Mouse (Mus musculus) hindbrain, postnatal 0 days (tissue): ENCODE data around the gene Tmem270. TPM values are rescaled to one million over a fixed set of nuclear protein-coding genes. Genes with fewer than 3 reads are reported as not detected.

Experiments used
- ATAC-seq: fragments of 200-750 bp; cut with Nextera tagmentation; 2 replicates; pipeline ENCODE4 v1.8.0; 2017; ENCODE audit warnings: mild to moderate bottlenecking, moderate TSS enrichment, moderate library complexity
- DNase-seq: peaks from one replicate; pipeline ENCODE4 v3.0.0-alpha.2; 2015; ENCODE audit warnings: low spot score
- H3K27ac ChIP-seq: fragments of 300-500 bp; sonication (generic); 2 replicates; pipeline ENCODE4 v1.5.1; 2014; ENCODE audit warnings: mild to moderate bottlenecking
- H3K27me3 ChIP-seq: fragments of 300-500 bp; sonication (generic); 2 replicates; pipeline ENCODE4 v1.6.1; 2014; ENCODE audit warnings: low read length, mixed read lengths; ENCODE audit not compliant: insufficient read depth
- H3K36me3 ChIP-seq: fragments of 300-500 bp; sonication (generic); 2 replicates; pipeline ENCODE4 v1.6.1; 2014; ENCODE audit warnings: low read length, mixed read lengths; ENCODE audit not compliant: insufficient read depth
- H3K4me1 ChIP-seq: fragments of 300-500 bp; sonication (generic); 2 replicates; pipeline ENCODE4 v1.6.1; 2014; ENCODE audit warnings: antibody characterized with exemption, low read length, mixed read lengths; ENCODE audit not compliant: insufficient read depth
- H3K4me2 ChIP-seq: fragments of 300-500 bp; sonication (generic); 2 replicates; pipeline ENCODE4 v1.6.1; 2014; ENCODE audit warnings: low read depth, mild to moderate bottlenecking, low read length, moderate library complexity, mixed read lengths
- H3K4me3 ChIP-seq: fragments of 300-500 bp; sonication (generic); 2 replicates; pipeline ENCODE4 v1.5.1; 2014; ENCODE audit warnings: low read length
- H3K9ac ChIP-seq: fragments of 300-500 bp; sonication (generic); replicated peaks from 2 replicates; pipeline ENCODE4 v1.6.1; 2014; ENCODE audit warnings: mild to moderate bottlenecking, low read length, moderate library complexity, mixed read lengths
- H3K9me3 ChIP-seq: fragments of 300-500 bp; sonication (generic); 2 replicates; pipeline ENCODE4 v1.6.1; 2016; ENCODE audit warnings: low read length, mixed read lengths
- CTCF ChIP-seq: IDR thresholded peaks from 2 replicates; pipeline ENCODE4 v1.5.1; 2016; ENCODE audit warnings: antibody characterized with exemption, control low read depth, low read depth
- WGBS: fragments of 180-500 bp; shearing (Covaris S2); extraction: QIAGEN DNeasy Blood & Tissue Kit; methylation state at CpG from one replicate; pipeline ENCODE4 v1.1.7; 2014; 5-methylcytosine and 5-hydroxymethylcytosine counted together
- polyA plus RNA-seq: library from polyadenylated mRNA; unstranded; fragments of >200 nt; fragmentation: Nextera tagmentation; extraction: Ambion mirVana; gene quantifications from 2 replicates; pipeline ENCODE4 v1.2.1, GENCODE M21; 2015
- total RNA-seq: library from RNA; depleted of rRNA; stranded (reverse); fragments of >200 nt; gene quantifications from 2 replicates; pipeline ENCODE4 v1.2.3, GENCODE M21; 2014

Gene Tmem270
- total and polyA plus RNA-seq, 2 experiments from 2014 or later: not detected

DNA sequence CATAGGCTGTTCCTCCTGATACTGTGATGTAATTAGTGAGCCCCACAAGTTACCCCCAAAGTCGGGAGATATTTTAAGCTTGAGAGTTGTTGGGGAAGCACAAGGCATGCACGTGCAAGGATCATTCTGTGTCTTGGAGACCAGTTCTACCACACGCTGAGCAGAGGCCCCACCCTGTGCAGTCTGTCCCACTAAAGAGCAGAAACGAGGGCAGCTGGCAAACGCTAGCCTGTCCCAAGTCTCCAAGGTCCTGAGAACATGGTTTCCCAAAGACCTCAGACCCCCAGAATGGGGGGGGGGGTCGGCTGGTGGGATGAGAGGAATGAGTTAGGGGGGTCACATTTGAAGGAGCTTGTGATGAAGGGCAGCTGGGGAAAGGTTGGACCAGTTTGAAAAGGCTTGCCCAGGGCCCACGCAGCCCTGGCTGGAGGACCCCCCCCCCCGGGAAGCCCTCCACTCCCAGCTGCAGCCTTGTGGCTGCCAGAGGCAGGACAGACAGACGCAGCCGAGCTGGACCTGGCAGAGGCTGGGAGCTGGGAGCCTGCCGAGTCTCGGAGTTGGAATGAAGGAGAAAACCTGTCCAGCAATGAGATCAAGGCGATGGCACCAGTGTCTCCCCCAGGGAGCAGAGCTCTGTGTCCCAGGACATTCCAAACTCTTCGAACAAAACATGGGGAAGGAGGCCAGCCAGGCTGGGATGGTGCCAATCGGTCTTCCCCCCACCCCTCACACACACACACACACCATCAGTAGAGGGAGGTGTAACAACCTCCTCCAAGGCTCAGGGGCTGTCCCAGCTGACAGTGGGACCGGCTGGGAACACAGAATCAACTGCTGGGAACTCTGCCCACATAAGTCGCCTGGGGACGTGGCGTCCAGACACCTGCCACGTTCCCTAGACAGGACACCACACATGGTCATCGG, 32.3 kb downstream of the Tmem270 start:
- no peak overlapping the region for H3K9ac ChIP-seq
- H3K27ac ChIP-seq: peak overlapping the region; percentile 20; the same call in 1 of the 2 replicates
- TF ChIP-seq CTCF: peak; percentile 25; the same call in 1 of the 2 replicates
- no peak overlapping the region for H3K4me3 ChIP-seq
- no peaks in the 10 kb centered on the region for H3K36me3 ChIP-seq
- no peaks in the 10 kb centered on the region for H3K4me1 ChIP-seq
- peak; percentile 83 for DNase-seq
- WGBS: 34% methylated on average over 21 of the region's 21 CpGs
- no peaks in the 10 kb centered on the region for H3K9me3 ChIP-seq
- no peaks in the 10 kb centered on the region for H3K27me3 ChIP-seq
- no peak overlapping the region for H3K4me2 ChIP-seq
- ATAC-seq: peak; percentile 91

DNA sequence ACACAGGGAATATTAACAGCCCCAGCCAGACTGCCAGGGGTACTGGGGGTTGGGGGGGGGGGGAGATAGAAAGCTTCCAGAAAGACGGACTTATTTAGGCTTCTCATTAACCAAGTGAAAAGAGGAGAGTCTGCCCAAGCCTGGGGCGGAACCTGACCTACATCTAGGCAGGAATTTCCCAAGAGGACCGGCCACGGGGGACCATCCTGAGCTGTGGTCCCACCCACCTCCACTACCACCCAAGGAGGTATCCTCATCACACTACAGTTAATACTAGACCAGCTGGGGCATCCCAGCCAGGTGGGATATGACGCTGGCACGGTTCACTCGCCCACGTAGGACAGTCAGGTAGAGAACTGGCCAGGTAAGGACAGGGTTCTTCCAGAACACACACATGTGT, 33.5 kb downstream of the Tmem270 start:
- Histone ChIP-seq H3K9ac (no peak overlapping the region), H3K4me2 (no peak overlapping the region), H3K4me1 (no peaks in the 10 kb centered on the region), H3K27ac (no peak overlapping the region), H3K36me3 (no peaks in the 10 kb centered on the region), H3K9me3 (no peaks in the 10 kb centered on the region), H3K4me3 (no peak overlapping the region), H3K27me3 (no peaks in the 10 kb centered on the region)
- no peak for DNase-seq
- no peak for TF ChIP-seq CTCF
- WGBS: 84% methylated on average over 8 of the region's 8 CpGs
- no peak for ATAC-seq

DNA sequence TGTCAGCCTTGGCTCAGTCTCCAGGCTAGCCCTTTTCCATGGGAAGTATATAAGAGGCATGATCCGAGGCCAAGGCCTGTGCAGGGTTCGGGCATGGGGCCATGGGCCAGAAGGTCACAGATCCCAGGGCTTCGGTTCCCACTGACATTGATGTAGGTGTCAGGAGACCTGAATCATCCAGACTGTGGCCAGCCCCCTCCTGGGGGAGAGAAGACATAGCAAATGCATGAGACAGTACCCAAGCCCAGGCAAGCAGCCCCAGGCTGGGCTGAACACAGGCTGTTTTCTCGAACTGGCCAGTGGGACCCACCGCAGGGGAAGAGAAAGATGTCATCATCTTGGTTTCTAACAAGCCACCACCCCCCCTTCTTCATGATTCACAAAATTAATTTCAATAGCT, 33.9 kb downstream of the Tmem270 start:
- Histone ChIP-seq H3K27ac (no peak overlapping the region), H3K4me3 (no peak overlapping the region), H3K4me2 (no peak overlapping the region), H3K27me3 (no peaks in the 10 kb centered on the region), H3K36me3 (no peaks in the 10 kb centered on the region), H3K4me1 (no peaks in the 10 kb centered on the region), H3K9ac (no peak overlapping the region), H3K9me3 (no peaks in the 10 kb centered on the region)
- 0 out of 2 replicates have a peak, but pooled peaks have one; percentile 12 for TF ChIP-seq CTCF
- 56% methylated on average over 5 of the region's 5 CpGs for WGBS
- DNase-seq: no peak
- ATAC-seq: no peak

DNA sequence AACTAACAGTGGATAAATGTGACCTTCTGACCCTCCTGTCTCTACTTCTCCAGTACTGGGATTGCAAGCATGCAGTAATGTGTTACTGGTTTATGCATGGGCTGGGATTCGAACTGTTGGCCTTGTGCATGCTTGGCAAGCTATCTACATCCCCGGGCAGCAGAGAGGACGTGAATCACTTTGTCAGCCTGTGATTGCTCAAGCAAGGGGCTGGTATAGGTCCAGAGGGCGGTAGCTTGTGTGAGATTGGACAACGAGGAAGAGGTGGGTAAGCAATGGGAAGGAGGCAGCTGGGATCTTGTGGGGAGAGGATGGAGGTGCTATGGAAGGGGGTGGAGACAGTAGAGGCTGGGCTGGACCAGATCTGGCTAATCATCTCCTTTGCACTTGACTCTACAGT, 38.0 kb downstream of the Tmem270 start:
- no peak for TF ChIP-seq CTCF
- ATAC-seq: no peak

DNA sequence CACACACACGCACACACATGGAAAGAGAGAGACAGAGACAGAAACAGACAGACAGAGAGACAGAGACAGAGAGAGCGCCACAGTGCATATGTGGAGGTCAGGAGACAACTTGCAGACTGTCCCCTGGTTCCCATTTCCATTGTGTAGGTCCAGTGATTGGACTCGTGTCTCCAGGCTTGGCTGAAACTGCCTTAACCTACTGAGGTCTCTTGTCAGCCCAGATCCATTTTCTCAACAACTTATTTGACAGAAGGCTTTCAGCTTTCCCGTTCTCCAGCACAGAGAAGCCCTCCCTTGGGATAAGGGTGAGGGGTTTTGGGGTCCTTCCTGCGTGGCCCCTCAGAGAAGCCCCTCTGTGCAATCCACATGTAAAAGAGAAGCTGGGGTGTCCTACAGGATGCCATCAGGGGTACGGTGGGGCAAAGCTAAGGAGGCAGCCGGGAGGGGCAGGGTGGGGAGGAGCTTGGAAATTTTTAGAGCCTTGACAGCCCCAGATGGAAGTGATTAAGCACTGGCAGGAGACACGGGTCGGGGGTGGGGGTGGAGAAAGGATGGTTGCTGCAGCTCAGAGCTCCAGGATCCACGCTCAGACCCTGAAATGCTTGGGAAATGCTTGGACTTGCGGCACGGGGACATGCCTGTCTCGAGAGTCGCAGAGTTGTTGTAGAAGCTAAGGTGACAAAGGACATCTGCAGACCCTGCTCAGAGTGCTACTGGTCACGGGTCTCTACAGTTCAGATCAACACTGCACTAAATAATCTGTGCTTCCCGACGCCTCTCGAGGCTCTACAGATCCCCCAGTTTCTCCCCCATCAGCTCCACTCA, 39.0 kb downstream of the Tmem270 start:
- H3K27me3 ChIP-seq: no peaks in the 10 kb centered on the region
- no peak for ATAC-seq
- no peak for TF ChIP-seq CTCF
- no peaks in the 10 kb centered on the region for H3K36me3 ChIP-seq
- no peak for DNase-seq
- WGBS: 55% methylated on average over 18 of the region's 18 CpGs
- no peak overlapping the region for H3K4me3 ChIP-seq
- H3K27ac ChIP-seq: no peak overlapping the region
- no peak overlapping the region for H3K9ac ChIP-seq
- no peak overlapping the region for H3K4me2 ChIP-seq
- H3K9me3 ChIP-seq: no peaks in the 10 kb centered on the region
- H3K4me1 ChIP-seq: no peaks in the 10 kb centered on the region; the same call in 1 of the 2 replicates

More for the DNA sequence above, 38.0 kb downstream of the Tmem270 start:
- Histone ChIP-seq H3K9ac (no peak overlapping the region), H3K27me3 (no peaks in the 10 kb centered on the region), H3K9me3 (no peaks in the 10 kb centered on the region), H3K27ac (no peak overlapping the region), H3K4me1 (no peaks in the 10 kb centered on the region; the same call in 1 of the 2 replicates), H3K36me3 (no peaks in the 10 kb centered on the region), H3K4me2 (no peak overlapping the region), H3K4me3 (no peak overlapping the region)
- DNase-seq: no peak
- 78% methylated on average over 5 of the region's 5 CpGs for WGBS

DNA sequence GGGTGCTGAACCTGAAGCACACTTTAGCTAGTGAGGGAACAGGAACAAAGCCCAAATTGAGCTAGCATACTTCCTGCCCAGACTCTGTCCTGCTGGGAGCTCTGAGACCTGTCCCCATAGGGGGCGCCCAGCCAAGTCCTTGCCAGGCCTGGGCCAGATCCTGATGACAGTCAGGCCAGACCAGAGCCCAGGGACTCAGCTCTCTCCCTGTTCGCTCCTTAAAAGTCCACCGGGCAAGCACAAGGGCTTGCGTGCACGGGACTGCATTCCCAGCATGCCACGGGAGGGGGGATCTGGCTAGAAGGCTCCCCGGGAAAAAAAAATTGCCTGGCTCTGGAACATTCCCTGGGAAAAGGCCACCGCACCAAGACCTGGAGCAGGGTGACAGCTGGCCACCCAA, 41.4 kb downstream of the Tmem270 start:
- no peak overlapping the region for H3K27ac ChIP-seq
- no peaks in the 10 kb centered on the region; the same call in 1 of the 2 replicates for H3K4me1 ChIP-seq
- no peak overlapping the region for H3K4me3 ChIP-seq
- H3K36me3 ChIP-seq: no peaks in the 10 kb centered on the region
- H3K4me2 ChIP-seq: no peak overlapping the region
- 45% methylated on average over 8 of the region's 8 CpGs for WGBS
- no peaks in the 10 kb centered on the region for H3K9me3 ChIP-seq
- ATAC-seq (no peak), DNase-seq (peak; percentile 36)
- TF ChIP-seq CTCF: peak; percentile 30
- no peaks in the 10 kb centered on the region for H3K27me3 ChIP-seq
- no peak overlapping the region for H3K9ac ChIP-seq
